ENCODE assay signal across 28 mouse cellular contexts in genomic region chr11:64846577-64847147, GRCm38 (mm10).
"Had no signal": no experiment of that assay in that cellular context is flagged by ENCODE, and none has a peak within 500 bp of the region (broad histone marks: within the 10 kb centered on the region; RNA-seq: fewer than 3 reads in every experiment).

No protein-coding gene starts in this region.

- DNase-seq: gastrocnemius, adult 2 months; gastrocnemius, postnatal 14 days; gastrocnemius, postnatal 36 days; heart, adult 11 months; heart, adult 2 months; heart, postnatal 14 days; heart, postnatal 36 days; kidney, adult 11 months; kidney, adult 2 months; kidney, adult 9 months; kidney, postnatal 14 days; kidney, postnatal 36 days; layer of hippocampus, adult 9-11 months; layer of hippocampus, postnatal 36 days; left cerebral cortex, postnatal 4 days had no signal

- ATAC-seq: hindbrain, postnatal 0 days; intestine, embryonic 16.5 days; liver, embryonic 12.5 days had no signal

- H3K27ac ChIP-seq: gastrocnemius, adult 2 months; heart, adult 2 months; heart, embryonic 13.5 days; heart, embryonic 15.5 days; hindbrain, embryonic 13.5 days; hindbrain, embryonic 15.5 days; hindbrain, postnatal 0 days; kidney, embryonic 15.5 days; kidney, postnatal 0 days; limb, embryonic 13.5 days; limb, embryonic 15.5 days; liver, embryonic 12.5 days; liver, embryonic 14.5 days had no signal

- H3K4me3 ChIP-seq: gastrocnemius, adult 2 months; heart, adult 2 months; heart, embryonic 13.5 days; heart, embryonic 15.5 days; hindbrain, embryonic 13.5 days; hindbrain, embryonic 15.5 days; kidney, embryonic 15.5 days; limb, embryonic 13.5 days; limb, embryonic 15.5 days; liver, embryonic 12.5 days had no signal

- H3K4me2 ChIP-seq: heart, embryonic 11.5 days; heart, embryonic 13.5 days; heart, embryonic 15.5 days; hindbrain, embryonic 13.5 days; hindbrain, embryonic 15.5 days; kidney, embryonic 15.5 days; limb, embryonic 13.5 days; limb, embryonic 15.5 days; liver, embryonic 12.5 days had no signal

- H3K36me3 ChIP-seq: heart, embryonic 13.5 days; heart, embryonic 15.5 days; hindbrain, embryonic 13.5 days; hindbrain, embryonic 15.5 days; kidney, embryonic 15.5 days; limb, embryonic 13.5 days; limb, embryonic 15.5 days; liver, embryonic 12.5 days had no signal

- H3K27me3 ChIP-seq: heart, embryonic 13.5 days; heart, embryonic 15.5 days; hindbrain, embryonic 13.5 days; hindbrain, embryonic 15.5 days; limb, embryonic 15.5 days had no signal

- H3K9me3 ChIP-seq: heart, embryonic 13.5 days; heart, embryonic 15.5 days; hindbrain, embryonic 13.5 days; hindbrain, embryonic 15.5 days; kidney, embryonic 15.5 days; limb, embryonic 13.5 days; limb, embryonic 15.5 days; liver, embryonic 12.5 days had no signal

- H3K4me1 ChIP-seq: heart, embryonic 15.5 days; hindbrain, embryonic 13.5 days; hindbrain, embryonic 15.5 days; limb, embryonic 15.5 days had no signal

- H3K9ac ChIP-seq: heart, embryonic 13.5 days; heart, embryonic 15.5 days; hindbrain, embryonic 13.5 days; hindbrain, embryonic 15.5 days; kidney, embryonic 15.5 days; limb, embryonic 13.5 days; limb, embryonic 15.5 days; liver, embryonic 12.5 days; liver, embryonic 14.5 days had no signal
